Mouse (Mus musculus): Measurements from ENCODE around the gene Gjb4.

Gjb4 gene

GRCm38 (mm10) chr4:127353951-127354438, at the start of gene Gjb4:
Gene Gjb4, minus strand, starts transcription at chr4:127354081.
- DNase-seq (ENCODE audit: low read depth, low spot score): no peak

DNA sequence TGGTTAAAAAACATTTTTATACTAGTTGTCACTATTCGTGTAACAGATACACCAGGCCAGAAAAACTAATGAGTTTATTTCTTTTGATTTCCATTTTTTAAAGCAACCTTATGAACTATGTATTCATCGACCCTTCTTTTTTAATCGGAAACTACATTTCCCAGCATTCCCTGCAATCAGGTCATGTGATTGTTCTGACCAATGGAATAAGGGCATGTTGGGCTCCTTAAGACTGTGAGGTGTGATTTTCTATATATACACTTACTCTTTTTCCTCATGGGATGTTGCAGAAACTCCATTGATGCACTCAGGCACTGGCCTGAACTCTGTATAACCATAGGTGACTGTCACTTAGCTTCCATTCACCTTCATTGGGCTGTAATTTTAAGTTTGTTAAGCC, 48.7 kb upstream of the Gjb4 start:
- DNase-seq (ENCODE audit: low read depth, low spot score): no peak

DNA sequence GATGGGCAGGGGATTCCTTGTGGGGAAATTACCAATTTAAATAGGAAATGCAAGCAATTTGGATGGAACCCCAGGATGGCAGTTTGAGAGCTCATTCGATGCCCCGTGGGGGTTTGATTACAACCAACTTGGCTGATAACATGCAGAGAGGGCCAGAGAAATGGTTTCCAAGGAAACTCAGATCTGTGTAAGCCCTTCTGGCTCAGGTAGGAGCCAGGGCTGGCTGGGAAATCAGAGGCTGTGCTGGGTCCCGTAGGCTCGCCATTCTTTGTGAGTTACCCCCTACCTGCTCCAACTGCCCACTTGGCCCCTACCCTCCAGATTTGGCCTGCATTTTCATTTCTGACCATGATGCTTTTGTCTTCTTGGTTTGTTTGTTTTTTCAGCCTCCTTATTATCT, 48.3 kb upstream of the Gjb4 start:
- DNase-seq (ENCODE audit: low read depth, low spot score): no peak

DNA sequence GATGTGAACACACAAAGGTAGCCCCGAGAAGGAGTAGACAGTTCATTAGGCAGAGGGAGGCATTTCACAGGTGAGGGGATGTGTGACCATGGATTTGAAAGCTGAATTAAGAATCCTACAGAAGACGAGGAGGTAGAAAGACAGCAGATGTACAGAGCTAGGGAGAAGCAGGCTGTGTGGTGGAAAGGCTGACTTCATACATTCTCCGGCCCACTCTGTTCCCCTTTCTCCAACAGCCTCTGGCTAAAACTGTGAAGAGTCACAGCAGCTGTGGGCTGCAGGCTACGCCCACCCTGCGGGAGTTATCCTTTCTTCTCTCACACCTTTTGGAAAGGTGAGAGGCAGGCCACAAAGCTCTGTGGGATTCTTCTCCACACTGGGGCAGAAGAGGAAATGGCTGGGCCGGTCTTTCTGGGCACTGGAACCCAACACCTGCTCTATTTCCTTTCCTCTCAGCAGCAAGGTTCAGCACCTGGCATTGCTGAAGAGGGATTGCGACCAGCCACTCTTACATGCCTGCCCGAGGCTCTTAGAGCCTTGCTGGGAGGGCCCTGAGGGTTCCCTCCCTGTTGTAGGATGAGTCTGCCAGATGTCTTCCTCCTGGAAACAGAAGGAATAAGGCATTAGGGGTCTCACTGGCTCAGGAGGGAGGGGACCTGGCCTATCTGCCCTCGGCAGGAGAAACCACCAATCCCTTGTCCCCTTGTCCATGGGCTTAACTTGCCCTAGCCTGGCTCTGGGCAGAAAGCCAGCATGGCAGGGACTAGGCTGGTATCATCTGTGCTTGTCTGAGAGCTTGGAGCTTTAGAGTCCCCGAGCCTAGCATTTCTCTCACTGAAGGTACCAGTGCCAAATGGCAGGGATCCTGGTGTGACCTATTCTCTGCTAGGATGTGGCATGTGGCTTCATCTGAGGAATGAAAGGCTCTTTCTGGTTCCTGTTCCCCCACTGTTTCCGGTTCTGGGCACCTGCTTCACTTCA, 46.6 kb upstream of the Gjb4 start:
- DNase-seq (ENCODE audit: low read depth, low spot score): no peak

GRCm38 (mm10) chr4:127395591-127395990, 41.7 kb upstream of the Gjb4 start:
- no peak for DNase-seq (ENCODE audit: low read depth, low spot score)

DNA sequence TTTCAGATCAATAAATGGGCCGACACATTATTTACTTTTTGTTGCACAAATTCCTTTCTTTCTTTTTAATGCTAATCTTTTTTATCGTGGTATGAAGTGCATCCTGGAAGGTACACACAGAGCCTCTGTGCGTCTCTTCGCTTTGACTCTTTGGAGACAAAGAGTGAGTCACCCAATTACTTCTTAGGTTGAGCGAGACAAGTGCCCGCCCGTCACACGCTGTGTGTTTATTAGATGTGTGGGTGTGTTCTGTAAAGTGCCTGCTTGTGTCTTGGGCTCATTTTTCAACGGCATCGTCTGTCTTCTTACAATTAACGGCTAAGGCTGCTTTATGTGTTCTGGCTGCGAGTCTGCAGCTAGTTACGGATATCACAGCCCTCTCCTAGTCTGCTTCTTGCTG, 35.8 kb upstream of the Gjb4 start:
- DNase-seq (ENCODE audit: low read depth, low spot score): no peak

DNA sequence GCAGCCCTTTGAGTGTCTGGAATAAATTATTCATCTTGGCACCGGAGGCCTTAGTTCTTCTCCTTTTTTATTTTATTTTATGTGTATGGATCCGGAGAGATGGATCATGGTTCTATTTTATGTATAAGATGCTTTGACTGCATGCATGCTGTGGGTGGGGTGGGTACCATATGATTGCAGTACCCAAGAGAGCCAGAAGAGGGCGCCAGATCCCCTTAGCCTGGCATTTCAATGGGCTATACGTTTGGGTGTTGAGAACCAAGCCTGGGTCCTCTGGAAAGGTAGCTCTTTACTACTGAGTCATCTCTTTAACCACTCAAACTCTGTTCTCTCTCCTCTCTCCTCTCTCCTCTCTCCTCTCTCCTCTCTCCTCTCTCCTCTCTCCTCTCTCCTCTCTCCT, 23.5 kb upstream of the Gjb4 start:
- DNase-seq (ENCODE audit: low read depth, low spot score): no peak

DNA sequence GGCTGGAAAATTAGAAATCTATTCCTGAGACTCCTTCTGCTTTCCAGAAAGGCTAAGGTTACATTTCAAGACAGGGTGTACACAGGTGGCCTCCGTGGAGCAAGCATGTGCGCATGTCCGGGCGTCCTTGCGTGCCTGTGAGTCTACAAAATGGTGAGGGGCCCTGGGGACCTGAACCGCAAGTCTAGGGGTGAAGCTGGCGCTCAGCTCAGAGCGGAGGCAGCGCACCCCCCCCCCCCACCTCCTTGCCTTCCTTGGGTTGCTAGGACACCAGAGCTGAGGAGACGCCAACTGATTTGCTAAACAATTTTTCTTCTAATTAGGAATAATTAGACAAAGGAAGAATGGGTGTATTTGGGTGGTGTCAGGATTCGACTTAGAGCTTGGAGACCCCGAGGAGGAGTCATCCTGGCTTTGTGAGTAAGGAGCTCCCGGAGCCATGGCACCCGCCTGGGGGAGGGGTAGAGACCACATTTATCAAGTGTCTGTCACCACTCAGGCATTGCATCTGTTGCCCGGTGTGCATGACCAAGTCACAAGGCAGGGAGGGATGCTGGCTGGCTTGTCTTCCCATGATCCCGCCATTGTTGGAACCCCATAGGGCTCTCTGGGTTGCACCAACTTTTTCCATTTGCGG, 21.8 kb upstream of the Gjb4 start:
- DNase-seq (ENCODE audit: low read depth, low spot score): no peak

GRCm38 (mm10) chr4:127374645-127375044, 20.8 kb upstream of the Gjb4 start:
- no peak for DNase-seq (ENCODE audit: low read depth, low spot score)

DNA sequence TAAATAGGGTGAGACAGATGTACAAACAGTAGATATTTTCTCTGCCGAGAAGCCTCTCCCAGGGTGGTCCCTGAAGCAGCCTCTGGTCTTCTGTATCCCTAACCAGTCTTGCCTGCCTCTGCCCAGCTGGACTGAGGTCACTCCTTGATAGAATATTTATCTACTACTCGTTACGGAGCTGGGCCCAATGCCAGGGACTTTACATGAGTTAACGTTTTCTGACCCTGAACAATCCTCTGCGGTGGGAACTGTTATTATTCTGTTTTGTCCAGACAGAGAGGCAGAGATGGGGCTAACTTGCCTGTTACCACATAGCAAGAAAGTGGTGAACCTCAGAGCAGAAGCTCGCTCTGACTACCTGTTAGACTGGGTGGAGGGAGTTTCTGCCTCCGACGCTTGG, 19.6 kb upstream of the Gjb4 start:
- DNase-seq (ENCODE audit: low read depth, low spot score): no peak

DNA sequence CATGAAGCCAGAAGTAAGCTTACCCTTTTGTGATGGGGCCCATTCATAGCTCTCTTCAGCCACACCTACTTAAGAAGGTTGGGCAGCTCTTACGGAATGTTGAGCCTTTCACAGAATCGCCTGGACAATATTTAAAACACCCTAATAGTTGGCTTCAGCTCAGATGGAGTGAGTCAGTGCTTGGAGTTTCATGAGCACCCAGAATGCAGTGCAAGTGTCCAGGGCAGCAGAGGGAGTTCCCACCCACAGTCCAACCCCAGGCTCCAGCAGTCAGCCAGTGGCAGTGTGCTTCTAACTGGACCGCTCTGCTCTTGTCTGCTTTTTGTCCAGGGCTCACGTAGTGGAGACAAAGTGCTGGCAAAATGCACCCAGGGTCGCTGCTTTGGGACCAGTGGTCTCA, 17.7 kb upstream of the Gjb4 start:
- no peak for DNase-seq (ENCODE audit: low read depth, low spot score)

DNA sequence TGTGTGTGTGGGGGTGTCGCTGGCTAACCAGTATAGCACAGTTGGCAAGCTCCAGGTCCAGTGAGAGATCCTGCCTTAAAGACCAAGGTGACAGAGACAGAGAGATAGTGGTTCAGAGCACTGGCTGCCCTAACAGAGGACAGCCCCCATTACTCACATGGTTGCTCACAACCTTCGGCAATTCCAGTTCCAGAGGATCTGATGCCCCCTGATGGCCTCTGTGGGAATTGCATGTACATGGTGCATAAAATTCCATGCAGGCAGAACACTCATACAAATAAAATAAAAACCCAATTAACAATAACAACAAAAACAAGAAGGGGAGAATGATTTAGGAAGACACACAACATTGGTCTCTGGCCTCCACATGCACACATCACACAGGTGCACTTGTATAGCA, 16.6 kb upstream of the Gjb4 start:
- no peak for DNase-seq (ENCODE audit: low read depth, low spot score)

DNA sequence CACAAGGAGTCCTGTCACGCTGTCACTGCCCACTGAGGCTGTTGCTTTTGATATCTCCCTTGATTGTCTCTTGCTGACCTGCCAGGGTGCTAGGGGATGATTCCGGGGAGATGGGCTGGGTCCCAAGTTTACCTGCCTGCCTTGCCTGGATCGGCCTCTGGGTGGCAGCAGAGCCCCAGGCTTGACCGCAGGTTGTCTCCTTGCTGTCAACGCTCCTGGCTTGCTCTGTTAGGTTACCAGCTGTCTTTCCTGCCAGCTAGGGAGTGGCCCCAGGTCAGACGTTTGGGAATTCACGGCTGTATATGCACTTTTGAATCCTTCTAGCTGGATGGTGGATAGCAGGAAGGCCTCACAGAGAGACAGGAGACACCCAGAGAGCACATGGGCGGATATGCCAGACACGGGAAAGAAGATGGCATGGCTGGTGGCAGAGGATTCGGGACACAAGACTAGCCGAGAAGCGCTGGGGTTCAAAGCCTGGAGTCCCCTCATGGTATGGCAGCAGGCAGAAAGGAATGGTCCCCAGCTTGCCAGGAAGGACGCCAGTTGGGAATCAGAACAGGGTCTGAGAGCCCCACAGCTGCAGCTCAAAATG, 14.6 kb upstream of the Gjb4 start:
- peak; percentile 16 for DNase-seq (ENCODE audit: low read depth, low spot score)

- no peak for DNase-seq (ENCODE audit: low read depth, low spot score)
Measured at GRCm38 (mm10) chr4:127365834-127366233, 12.0 kb upstream of the Gjb4 start.

DNA sequence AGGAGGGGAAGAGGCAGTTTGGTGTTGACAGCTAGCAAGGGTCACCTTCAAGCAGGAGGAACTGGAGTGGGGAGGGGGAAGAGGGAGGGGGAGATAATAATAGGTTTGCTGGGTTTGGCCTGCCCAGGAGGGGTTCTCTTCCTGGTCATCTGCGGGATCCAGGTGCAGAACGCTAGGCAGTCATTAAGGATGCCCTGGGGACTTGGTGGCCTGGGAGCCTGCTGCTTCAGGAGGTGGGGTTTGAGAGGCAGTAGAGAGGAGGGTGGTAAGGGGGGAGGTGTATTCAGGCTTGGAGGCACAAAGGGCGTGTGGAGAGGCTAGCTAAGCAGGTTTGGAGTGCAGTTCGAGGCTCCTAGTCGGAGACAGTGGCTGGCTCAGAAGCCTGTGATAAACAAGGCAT, 11.6 kb upstream of the Gjb4 start:
- DNase-seq (ENCODE audit: low read depth, low spot score): no peak

GRCm38 (mm10) chr4:127364431-127364830, 10.6 kb upstream of the Gjb4 start:
- no peak for DNase-seq (ENCODE audit: low read depth, low spot score)

DNA sequence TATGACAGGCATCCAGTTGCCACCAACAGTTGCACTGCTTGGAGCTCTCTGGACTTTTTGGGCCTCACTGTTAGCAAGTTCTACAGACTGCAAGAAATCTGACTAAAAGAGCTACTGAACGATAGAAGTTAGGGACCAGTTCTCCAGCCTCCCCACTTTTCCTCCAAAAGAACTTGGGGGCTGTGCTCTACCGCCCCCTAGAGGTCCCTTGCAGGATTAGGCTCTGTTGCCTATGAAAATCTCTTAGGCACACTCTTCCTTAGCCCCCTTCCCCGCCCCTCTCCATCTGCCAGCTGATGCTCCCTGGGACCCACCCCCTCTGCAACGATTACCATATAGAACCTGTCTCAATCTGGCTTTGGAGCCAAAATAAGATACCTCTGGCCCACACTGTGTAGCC, 9.4 kb upstream of the Gjb4 start:
- DNase-seq (ENCODE audit: low read depth, low spot score): no peak

GRCm38 (mm10) chr4:127362520-127362919, 8.6 kb upstream of the Gjb4 start:
- no peak for DNase-seq (ENCODE audit: low read depth, low spot score)

DNA sequence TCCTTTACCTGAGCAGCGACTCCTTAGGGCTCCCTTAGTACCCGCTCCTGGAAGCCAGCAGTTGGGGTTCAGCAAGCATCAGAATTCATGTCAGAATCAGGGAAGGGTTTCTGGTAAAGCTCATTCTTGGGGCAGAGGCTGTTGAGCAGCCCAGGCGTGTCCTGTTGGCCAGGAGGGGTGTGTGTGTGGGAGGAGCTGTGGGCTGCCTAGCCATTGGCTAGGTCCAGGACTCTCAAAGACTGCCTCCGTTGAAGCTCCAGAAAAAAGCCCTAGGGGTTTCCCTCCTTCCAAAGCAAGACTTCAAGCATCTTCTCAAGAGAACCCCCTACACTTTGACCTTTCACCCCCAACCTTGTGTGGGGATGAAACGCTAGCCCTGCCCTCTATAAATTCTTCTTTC, 4.1 kb upstream of the Gjb4 start, which contains the start of gene Gjb5:
Gene Gjb5 (minus strand): TSS at position 164 of the 400 bp plus-strand sequence.
- no peak for DNase-seq (ENCODE audit: low read depth, low spot score)

GRCm38 (mm10) chr4:127354506-127355485, 915 bp upstream of the Gjb4 start:
- DNase-seq (ENCODE audit: low read depth, low spot score): no peak

DNA sequence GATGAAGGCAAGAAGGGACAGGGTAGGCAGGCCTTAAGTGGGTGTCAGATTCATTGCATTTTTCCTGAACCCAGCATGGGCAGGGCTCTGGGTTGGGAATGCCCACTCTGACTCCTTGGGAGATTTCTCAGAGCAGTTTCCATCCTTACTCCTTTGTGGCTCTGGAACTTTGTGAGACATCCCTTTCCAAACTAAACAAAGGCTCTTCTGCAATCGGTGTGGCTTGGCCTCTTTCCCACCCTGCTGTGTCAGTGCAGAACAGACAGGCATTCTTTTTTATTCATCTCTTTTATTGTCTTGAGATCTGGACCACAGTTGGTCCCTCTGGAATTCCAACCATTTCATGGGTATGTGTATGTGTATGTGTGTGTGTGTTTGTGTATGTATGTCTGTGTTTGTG, 1.3 kb downstream of the Gjb4 start:
- DNase-seq (ENCODE audit: low read depth, low spot score): no peak

Measured in retina, adult 2 months (tissue).